7 mouse cellular contexts compared by ENCODE assay signal in the genomic region with DNA sequence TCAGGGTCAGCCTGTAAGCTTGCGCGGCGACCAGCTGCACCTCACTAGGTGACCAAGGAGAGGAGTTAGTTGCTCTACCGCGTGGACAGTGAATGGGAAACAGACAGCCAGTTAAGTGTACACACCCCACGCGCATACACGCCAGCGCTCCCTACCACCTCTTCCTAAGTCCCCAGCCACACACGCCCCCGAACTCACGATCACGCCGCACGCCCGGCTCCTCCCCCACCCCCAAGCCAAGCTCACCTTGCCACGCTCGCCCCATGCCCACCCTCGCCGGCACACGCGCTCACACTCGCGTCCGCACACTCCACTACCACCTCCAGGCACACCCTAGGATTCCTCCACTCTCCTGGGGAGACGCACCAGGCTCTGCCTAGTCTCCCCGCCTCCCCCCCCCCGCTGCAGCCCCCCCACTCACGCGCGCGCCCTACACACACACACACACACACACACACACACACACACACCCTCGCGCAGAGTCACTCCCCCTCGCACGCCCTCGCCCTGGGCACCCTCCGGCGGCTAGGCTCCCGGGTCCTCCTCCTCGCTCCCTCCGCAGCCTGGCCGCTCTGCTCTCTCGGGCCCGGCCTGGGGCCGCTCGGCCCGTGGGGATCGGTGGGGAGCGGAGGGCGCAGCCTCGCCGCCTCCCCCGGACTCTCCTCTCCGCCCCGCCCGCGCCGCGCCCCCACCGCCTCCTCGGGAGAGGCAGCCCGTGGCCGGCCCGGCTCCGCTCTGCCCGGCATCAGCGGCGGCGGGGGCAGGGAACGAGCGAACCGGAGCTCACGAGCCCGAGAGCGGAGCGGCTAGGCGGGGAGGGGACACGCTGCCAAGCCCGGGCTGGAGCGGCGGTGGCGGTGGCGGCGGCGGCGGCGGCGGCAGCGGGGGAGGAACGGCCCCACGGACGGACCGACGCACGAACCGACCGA. TPM values are rescaled to one million over a fixed set of nuclear protein-coding genes. Genes with fewer than 3 reads are reported as not detected.
DNase-seq lines count a peak whose midpoint lies in the region; ATAC-seq lines count a peak whose summit lies in the region.

A gene (plus strand): TSS at position 704 of the 929 bp plus-strand sequence.

- H3K27me3 ChIP-seq in kidney, embryonic 14.5 days (ENCODE audit: control insufficient read depth, insufficient read depth, low read length), result peaks cover 44% of the 10 kb centered on the region
- H3K27me3 ChIP-seq in limb, embryonic 15.5 days, result peaks cover 92% of the 10 kb centered on the region
- no peaks in the 10 kb centered on the region; the same call in 1 of the 2 replicates for H3K27me3 ChIP-seq in midbrain, embryonic 15.5 days (replicated peaks)

- H3K4me1 ChIP-seq in kidney, embryonic 14.5 days (ENCODE audit: control insufficient read depth, insufficient read depth, low read length), result peaks cover 14% of the 10 kb centered on the region
- peaks cover 28% of the 10 kb centered on the region for H3K4me1 ChIP-seq in limb, embryonic 15.5 days
- peaks cover 40% of the 10 kb centered on the region for H3K4me1 ChIP-seq in midbrain, embryonic 15.5 days

- peak within 1 kb of the TSS; percentile 55 for H3K9ac ChIP-seq in kidney, embryonic 14.5 days (ENCODE audit: low read depth, low read length)
- peak within 1 kb of the TSS; percentile 52 for H3K9ac ChIP-seq in limb, embryonic 15.5 days
- peak within 1 kb of the TSS; percentile 72 for H3K9ac ChIP-seq in midbrain, embryonic 15.5 days

- no peaks in the 10 kb centered on the region for H3K9me3 ChIP-seq in kidney, embryonic 14.5 days (ENCODE audit: control insufficient read depth, low read length)
- no peaks in the 10 kb centered on the region for H3K9me3 ChIP-seq in limb, embryonic 15.5 days
- H3K9me3 ChIP-seq in midbrain, embryonic 15.5 days, result no peaks in the 10 kb centered on the region

- peak within 1 kb of the TSS; percentile 50 for H3K4me3 ChIP-seq in kidney, embryonic 14.5 days (ENCODE audit: low read length)
- peak within 1 kb of the TSS; percentile 60 for H3K4me3 ChIP-seq in limb, embryonic 15.5 days
- peak within 1 kb of the TSS; percentile 65 for H3K4me3 ChIP-seq in midbrain, embryonic 15.5 days

- WGBS in kidney, embryonic 14.5 days, result under 1% methylated on average over 56 of the region's 98 CpGs
- under 1% methylated on average over 63 of the region's 98 CpGs for WGBS in limb, embryonic 15.5 days
- WGBS in midbrain, embryonic 15.5 days, result under 1% methylated on average over 63 of the region's 98 CpGs

- H3K4me2 ChIP-seq in kidney, embryonic 14.5 days (replicated peaks; ENCODE audit: low read depth, low read length), result peak within 1 kb of the TSS; percentile 96
- peak within 1 kb of the TSS; percentile 99 for H3K4me2 ChIP-seq in limb, embryonic 15.5 days
- H3K4me2 ChIP-seq in midbrain, embryonic 15.5 days, result peak within 1 kb of the TSS; percentile 86

- DNase-seq in adrenal gland, postnatal 4 days (ENCODE audit: low spot score in 2 of 2), result peak; percentile 14 to 34
- peak; percentile 31 for DNase-seq in embryo, embryonic 10 days (ENCODE audit: low spot score)
- DNase-seq in heart, adult 8-10 months (ENCODE audit: low spot score), result no peak
- peak; percentile 80 for DNase-seq in testis, postnatal 10 days (ENCODE audit: low spot score)

- H3K36me3 ChIP-seq in kidney, embryonic 14.5 days (ENCODE audit: control insufficient read depth, insufficient read depth, low read length), result no peaks in the 10 kb centered on the region
- no peaks in the 10 kb centered on the region for H3K36me3 ChIP-seq in limb, embryonic 15.5 days
- H3K36me3 ChIP-seq in midbrain, embryonic 15.5 days (replicated peaks), result no peaks in the 10 kb centered on the region

- peak; percentile 86 for ATAC-seq in kidney, embryonic 14.5 days (ENCODE audit: low FRiP score, low TSS enrichment)
- peak; percentile 56; the same call in 1 of the 2 replicates for ATAC-seq in limb, embryonic 15.5 days (ENCODE audit: insufficient number of reproducible peaks, low FRiP score, low TSS enrichment, low read depth)
- ATAC-seq in midbrain, embryonic 15.5 days (replicated peaks), result peak; percentile 75

- no peak within 1 kb of the TSS for H3K27ac ChIP-seq in kidney, embryonic 14.5 days (ENCODE audit: low read depth, low read length)
- no peak within 1 kb of the TSS for H3K27ac ChIP-seq in limb, embryonic 15.5 days
- H3K27ac ChIP-seq in midbrain, embryonic 15.5 days, result peak within 1 kb of the TSS; percentile 84

RNA-seq across cellular contexts. Expression of the gene that starts here (rescaled TPM):
- 10 to 100 TPM in 1 of 2 experiments, 1 to 10 TPM in 1; 9.5 to 10.1 TPM for total RNA-seq in adrenal gland, postnatal 4 days (2021)
- total RNA-seq in heart, adult 8-10 months (2022), result 10 to 100 TPM; 10.1 to 14.5 (median 12.3) TPM
- polyA plus RNA-seq in kidney, embryonic 14.5 days (2014; fragmentation: Nextera tagmentation; extraction: Ambion mirVana), result 1.5 and 2.8 TPM in 2 replicates
- polyA plus RNA-seq in limb, embryonic 15.5 days (2015; fragmentation: Nextera tagmentation; extraction: Ambion mirVana), result 0.30 and 0.51 TPM in 2 replicates
- 12.5 and 12.8 TPM in 2 replicates for polyA plus RNA-seq in midbrain, embryonic 15.5 days (2015; fragmentation: Nextera tagmentation; extraction: Ambion mirVana)

Comparison
In these comparisons a context has a peak if more than half of its experiments do, and no peak if none do; other contexts are left out.
1. Peak in ATAC-seq, H3K4me3 ChIP-seq, H3K9ac ChIP-seq and H3K4me2 ChIP-seq in limb, embryonic 15.5 days; RNA of the gene not detected or under 1 TPM.